Mouse (Mus musculus): ENCODE data around the gene Batf. TPM values are rescaled to one million over a fixed set of nuclear protein-coding genes. Genes with fewer than 3 reads are reported as not detected.

Gene Batf
- polyA plus RNA-seq, 1 experiment = 10.9 TPM

DNA sequence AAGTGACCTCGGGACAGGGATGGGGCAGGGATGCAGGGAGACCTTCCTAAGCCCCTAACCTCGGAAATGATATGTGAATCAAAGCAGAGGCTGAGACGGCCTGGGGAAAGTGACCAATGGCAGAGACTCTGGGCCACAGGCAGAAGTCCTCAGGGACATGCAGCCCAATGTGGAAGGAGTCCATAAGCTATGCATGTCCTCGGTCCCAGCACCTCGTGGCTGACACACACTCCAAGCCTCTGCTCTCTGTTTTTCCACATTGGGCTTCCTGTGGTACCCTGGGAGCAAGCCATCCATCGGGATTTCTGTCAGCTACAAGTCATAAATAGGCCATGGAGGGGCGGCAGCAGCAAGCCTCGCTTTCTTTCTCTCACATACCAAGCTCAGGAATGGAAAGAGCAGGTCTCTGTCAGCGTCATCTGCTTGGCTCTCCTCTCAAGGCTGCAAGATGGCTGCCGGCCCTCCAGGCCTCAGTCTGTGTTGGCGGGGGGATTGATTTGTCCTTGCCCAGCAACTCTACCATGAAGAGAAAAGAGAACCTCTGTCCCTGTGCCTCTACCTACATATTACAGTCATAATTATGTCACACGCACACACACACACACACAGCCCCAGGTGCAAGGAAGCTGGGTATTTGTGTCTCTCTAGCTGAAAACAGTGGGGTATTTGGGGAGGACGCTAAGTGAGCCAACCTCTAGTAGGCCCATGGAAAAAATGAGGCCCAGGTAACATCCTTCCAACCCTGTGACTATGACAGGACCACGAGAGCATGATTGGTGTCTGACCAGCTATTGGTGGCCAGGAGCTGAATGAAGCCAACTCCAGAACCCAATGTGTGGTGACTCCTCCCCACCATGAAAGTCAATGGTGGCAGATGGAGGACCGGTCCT lies 15.9 kb downstream of the Batf start:
- no peak overlapping the region for H3K27ac ChIP-seq (ENCODE audit: insufficient read depth, low read depth, low read length)
- TF ChIP-seq POLR2A (IDR thresholded peaks at IDR 0.05; ENCODE audit: borderline replicate concordance, low read depth, low read length) (no peak), CTCF (IDR thresholded peaks at IDR 0.05; ENCODE audit: low read depth, low read length) (no peak)
- no peak overlapping the region for H3K4me3 ChIP-seq (ENCODE audit: insufficient read depth, low read length)
- peaks cover 38% of the 10 kb centered on the region for H3K4me1 ChIP-seq (ENCODE audit: control insufficient read depth, insufficient read depth, low read length)

- TF ChIP-seq CTCF (IDR thresholded peaks at IDR 0.05; ENCODE audit: low read depth, low read length) (no peak), POLR2A (IDR thresholded peaks at IDR 0.05; ENCODE audit: borderline replicate concordance, low read depth, low read length) (no peak)
- Histone ChIP-seq H3K27ac (ENCODE audit: insufficient read depth, low read depth, low read length) (no peak overlapping the region), H3K4me3 (ENCODE audit: insufficient read depth, low read length) (no peak overlapping the region), H3K4me1 (ENCODE audit: control insufficient read depth, insufficient read depth, low read length) (peaks cover 38% of the 10 kb centered on the region)
Observed at GRCm38 (mm10) chr12:85703507-85703906, 17.0 kb downstream of the Batf start.

DNA sequence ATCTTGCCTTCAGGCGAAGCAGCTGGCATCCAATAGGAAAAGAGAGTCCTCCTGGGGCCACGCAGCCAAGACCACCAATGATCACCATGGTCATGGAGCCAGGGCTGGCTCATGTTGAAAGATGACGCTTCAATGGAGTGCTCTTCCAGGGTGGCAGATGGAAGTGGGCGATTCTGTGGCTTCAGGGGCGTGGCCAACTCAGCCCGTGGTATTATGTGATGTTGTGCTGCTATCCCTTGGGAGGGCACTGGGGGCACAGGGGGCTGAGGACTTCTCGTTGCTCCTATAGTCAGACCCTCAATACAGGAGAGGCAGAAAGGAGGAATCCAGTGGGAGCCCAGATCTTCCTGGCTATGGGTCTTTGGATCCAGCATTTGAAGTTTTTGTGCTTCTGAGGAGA lies 18.1 kb downstream of the Batf start:
- Histone ChIP-seq H3K4me3 (ENCODE audit: insufficient read depth, low read length) (no peak overlapping the region), H3K27ac (ENCODE audit: insufficient read depth, low read depth, low read length) (peak overlapping the region; percentile 98), H3K4me1 (ENCODE audit: control insufficient read depth, insufficient read depth, low read length) (peaks cover 40% of the 10 kb centered on the region)
- TF ChIP-seq CTCF (IDR thresholded peaks at IDR 0.05; ENCODE audit: low read depth, low read length) (no peak), POLR2A (IDR thresholded peaks at IDR 0.05; ENCODE audit: borderline replicate concordance, low read depth, low read length) (no peak)

DNA sequence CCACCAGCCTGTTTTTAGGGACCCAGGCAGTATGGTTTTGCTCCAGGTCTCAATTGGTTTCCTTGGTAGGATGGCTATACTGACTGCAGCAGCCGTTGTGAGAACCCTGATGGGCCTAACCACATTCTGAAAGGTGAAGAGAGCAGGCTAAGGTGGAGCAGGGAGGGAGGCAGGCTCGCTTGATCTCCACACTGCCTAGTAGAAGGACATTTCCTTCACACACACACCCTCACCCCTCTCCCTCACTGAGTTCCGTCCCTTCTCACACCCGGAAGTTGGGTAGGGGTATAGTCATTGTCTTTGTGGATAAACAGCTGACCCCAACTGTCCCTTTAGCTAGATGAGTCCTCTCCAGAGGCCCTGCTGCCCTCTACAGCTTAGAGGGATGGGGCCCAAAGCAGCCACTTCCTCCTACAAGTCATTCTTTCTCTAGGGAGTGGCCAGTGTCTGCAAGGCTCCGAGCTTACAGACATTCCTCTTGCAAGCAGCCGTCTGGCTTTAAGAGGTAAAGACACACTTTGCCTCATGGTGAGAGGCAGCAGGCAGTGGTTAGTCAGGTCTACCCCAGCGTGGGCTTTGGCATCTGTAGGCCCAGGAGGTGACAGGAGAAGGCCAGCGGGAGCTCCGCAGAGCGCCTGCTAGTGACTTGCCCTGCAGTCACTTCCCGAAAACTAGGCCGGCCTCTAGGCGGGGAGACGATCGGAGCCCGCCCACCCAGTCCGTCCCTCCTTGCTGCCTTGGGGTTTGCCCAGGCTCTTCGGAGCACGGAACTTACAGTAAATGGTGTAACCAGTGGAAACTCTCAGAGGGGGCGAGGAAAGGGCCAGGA lies 18.7 kb downstream of the Batf start:
- peak overlapping the region; percentile 98 for H3K27ac ChIP-seq (ENCODE audit: insufficient read depth, low read depth, low read length)
- H3K4me3 ChIP-seq (ENCODE audit: insufficient read depth, low read length) = peak overlapping the region; percentile 58
- peaks cover 46% of the 10 kb centered on the region for H3K4me1 ChIP-seq (ENCODE audit: control insufficient read depth, insufficient read depth, low read length)
- TF ChIP-seq POLR2A (IDR thresholded peaks at IDR 0.05; ENCODE audit: borderline replicate concordance, low read depth, low read length) (peak; percentile 61), CTCF (IDR thresholded peaks at IDR 0.05; ENCODE audit: low read depth, low read length) (no peak; the same call in 1 of the 2 replicates)

GRCm38 (mm10) chr12:85705831-85706530 lies 19.5 kb downstream of the Batf start:
- H3K27ac ChIP-seq (ENCODE audit: insufficient read depth, low read depth, low read length) = peak overlapping the region; percentile 77
- H3K4me1 ChIP-seq (ENCODE audit: control insufficient read depth, insufficient read depth, low read length) = peaks cover 48% of the 10 kb centered on the region
- H3K4me3 ChIP-seq (ENCODE audit: insufficient read depth, low read length) = peak overlapping the region; percentile 58
- no peak for TF ChIP-seq POLR2A (IDR thresholded peaks at IDR 0.05; ENCODE audit: borderline replicate concordance, low read depth, low read length)
- no peak for TF ChIP-seq CTCF (IDR thresholded peaks at IDR 0.05; ENCODE audit: low read depth, low read length)

DNA sequence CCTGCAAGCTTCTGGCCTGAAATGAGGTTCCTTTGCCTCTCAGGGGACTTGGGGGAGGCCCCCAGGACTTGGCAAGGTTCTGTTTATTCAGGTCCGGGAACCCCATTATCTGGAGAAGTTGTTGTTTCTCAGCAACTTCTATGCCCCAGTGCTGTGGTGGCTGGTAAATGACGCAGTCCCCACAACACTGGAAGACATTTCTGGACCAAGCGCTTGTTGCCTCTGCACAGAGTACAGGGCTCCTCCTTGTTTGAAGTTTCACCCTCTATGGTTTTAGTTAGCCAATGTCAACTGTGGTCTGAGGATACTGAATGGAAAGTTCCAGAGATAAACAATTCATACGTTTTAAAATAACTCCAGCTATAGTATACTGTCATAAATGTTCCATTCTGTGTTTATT lies 20.4 kb downstream of the Batf start:
- H3K4me3 ChIP-seq (ENCODE audit: insufficient read depth, low read length) = no peak overlapping the region
- TF ChIP-seq CTCF (IDR thresholded peaks at IDR 0.05; ENCODE audit: low read depth, low read length) (no peak), POLR2A (IDR thresholded peaks at IDR 0.05; ENCODE audit: borderline replicate concordance, low read depth, low read length) (no peak)
- H3K27ac ChIP-seq (ENCODE audit: insufficient read depth, low read depth, low read length) = no peak overlapping the region
- peaks cover 49% of the 10 kb centered on the region for H3K4me1 ChIP-seq (ENCODE audit: control insufficient read depth, insufficient read depth, low read length)

GRCm38 (mm10) chr12:85707391-85707790 lies 20.9 kb downstream of the Batf start:
- H3K4me1 ChIP-seq (ENCODE audit: control insufficient read depth, insufficient read depth, low read length) = peaks cover 48% of the 10 kb centered on the region
- no peak overlapping the region for H3K27ac ChIP-seq (ENCODE audit: insufficient read depth, low read depth, low read length)
- no peak overlapping the region for H3K4me3 ChIP-seq (ENCODE audit: insufficient read depth, low read length)
- no peak for TF ChIP-seq CTCF (IDR thresholded peaks at IDR 0.05; ENCODE audit: low read depth, low read length)
- TF ChIP-seq POLR2A (IDR thresholded peaks at IDR 0.05; ENCODE audit: borderline replicate concordance, low read depth, low read length) = no peak

GRCm38 (mm10) chr12:85708556-85708955 lies 22.1 kb downstream of the Batf start:
- Histone ChIP-seq H3K4me1 (ENCODE audit: control insufficient read depth, insufficient read depth, low read length) (peaks cover 46% of the 10 kb centered on the region), H3K27ac (ENCODE audit: insufficient read depth, low read depth, low read length) (no peak overlapping the region), H3K4me3 (ENCODE audit: insufficient read depth, low read length) (no peak overlapping the region)
- TF ChIP-seq CTCF (IDR thresholded peaks at IDR 0.05; ENCODE audit: low read depth, low read length) = no peak
- TF ChIP-seq POLR2A (IDR thresholded peaks at IDR 0.05; ENCODE audit: borderline replicate concordance, low read depth, low read length) = no peak

DNA sequence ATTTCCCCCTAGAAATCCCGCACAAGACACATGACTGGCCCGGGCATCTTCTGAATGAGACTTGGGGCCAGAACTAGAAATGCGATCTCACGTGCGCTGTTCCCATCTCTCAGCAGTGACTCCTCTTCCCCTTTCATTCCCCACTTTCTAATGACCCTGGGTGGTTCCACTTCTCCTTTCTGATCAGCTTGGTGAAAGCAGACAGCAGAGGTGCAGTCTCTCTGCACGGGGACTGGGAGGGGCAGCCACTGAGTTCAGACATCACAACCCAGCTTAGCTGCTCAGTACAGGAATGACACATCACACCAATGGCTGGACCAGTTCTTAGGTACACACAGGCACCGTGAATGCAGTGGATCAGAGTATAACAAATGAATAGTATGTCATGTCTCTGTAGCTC lies 24.2 kb downstream of the Batf start:
- H3K4me3 ChIP-seq (ENCODE audit: insufficient read depth, low read length) = no peak overlapping the region
- H3K27ac ChIP-seq (ENCODE audit: insufficient read depth, low read depth, low read length) = no peak overlapping the region
- peaks cover 29% of the 10 kb centered on the region for H3K4me1 ChIP-seq (ENCODE audit: control insufficient read depth, insufficient read depth, low read length)
- TF ChIP-seq POLR2A (IDR thresholded peaks at IDR 0.05; ENCODE audit: borderline replicate concordance, low read depth, low read length) (no peak), CTCF (IDR thresholded peaks at IDR 0.05; ENCODE audit: low read depth, low read length) (no peak)

All from bone marrow macrophage, adult 2 months (primary cell).